Mouse (Mus musculus) CH12.LX (cell line): Measurements from ENCODE around the gene Arrdc2.

Source experiments
- BHLHE40 ChIP-seq: IDR thresholded peaks from 2 replicates; pipeline ENCODE4 v1.6.1; 2011; ENCODE audit warnings: mild to moderate bottlenecking, low read depth, low read length, improper control_type of control experiment
- CTCF ChIP-seq, 2 experiments: IDR thresholded peaks in 1 of 2; conservative IDR thresholded peaks in 1 of 2; 2 replicates each; pipeline ENCODE4 v1.5.1; 2011 to 2012; ENCODE audit warnings: low read depth in 2 of 2, low read length in 2 of 2, improper control_type of control experiment in 1 of 2, inconsistent platforms in 1 of 2, mild to moderate bottlenecking in 1 of 2, moderate library complexity in 1 of 2
- E2F4 ChIP-seq: IDR thresholded peaks from 2 replicates; pipeline ENCODE4 v1.6.1; 2011; ENCODE audit warnings: low read depth, low read length, improper control_type of control experiment; ENCODE audit not compliant: insufficient replicate concordance
- HCFC1 ChIP-seq: IDR thresholded peaks from 2 replicates; pipeline ENCODE4 v1.6.1; 2012; ENCODE audit warnings: low read depth, mild to moderate bottlenecking, inconsistent platforms, low read length, improper control_type of control experiment
- JUND ChIP-seq: conservative IDR thresholded peaks from 2 replicates; pipeline ENCODE4 v1.6.1; 2011; ENCODE audit warnings: low read depth, low read length, improper control_type of control experiment
- POLR2A ChIP-seq: IDR thresholded peaks from 2 replicates; pipeline ENCODE4 v1.6.1; 2011; ENCODE audit warnings: low read depth, mild to moderate bottlenecking, improper control_type of control experiment, low read length
- SIN3A ChIP-seq: IDR thresholded peaks from 2 replicates; pipeline ENCODE4 v1.6.1; 2012; ENCODE audit warnings: low read length, improper control_type of control experiment, inconsistent platforms
- UBTF ChIP-seq: IDR thresholded peaks from 2 replicates; pipeline ENCODE4 v1.6.1; 2012; ENCODE audit warnings: low read depth, mild to moderate bottlenecking, inconsistent platforms, low read length, improper control_type of control experiment, moderate library complexity
- USF2 ChIP-seq: conservative IDR thresholded peaks from 2 replicates; pipeline ENCODE4 v1.6.1; 2011; ENCODE audit warnings: low read depth, low read length, improper control_type of control experiment

DNA sequence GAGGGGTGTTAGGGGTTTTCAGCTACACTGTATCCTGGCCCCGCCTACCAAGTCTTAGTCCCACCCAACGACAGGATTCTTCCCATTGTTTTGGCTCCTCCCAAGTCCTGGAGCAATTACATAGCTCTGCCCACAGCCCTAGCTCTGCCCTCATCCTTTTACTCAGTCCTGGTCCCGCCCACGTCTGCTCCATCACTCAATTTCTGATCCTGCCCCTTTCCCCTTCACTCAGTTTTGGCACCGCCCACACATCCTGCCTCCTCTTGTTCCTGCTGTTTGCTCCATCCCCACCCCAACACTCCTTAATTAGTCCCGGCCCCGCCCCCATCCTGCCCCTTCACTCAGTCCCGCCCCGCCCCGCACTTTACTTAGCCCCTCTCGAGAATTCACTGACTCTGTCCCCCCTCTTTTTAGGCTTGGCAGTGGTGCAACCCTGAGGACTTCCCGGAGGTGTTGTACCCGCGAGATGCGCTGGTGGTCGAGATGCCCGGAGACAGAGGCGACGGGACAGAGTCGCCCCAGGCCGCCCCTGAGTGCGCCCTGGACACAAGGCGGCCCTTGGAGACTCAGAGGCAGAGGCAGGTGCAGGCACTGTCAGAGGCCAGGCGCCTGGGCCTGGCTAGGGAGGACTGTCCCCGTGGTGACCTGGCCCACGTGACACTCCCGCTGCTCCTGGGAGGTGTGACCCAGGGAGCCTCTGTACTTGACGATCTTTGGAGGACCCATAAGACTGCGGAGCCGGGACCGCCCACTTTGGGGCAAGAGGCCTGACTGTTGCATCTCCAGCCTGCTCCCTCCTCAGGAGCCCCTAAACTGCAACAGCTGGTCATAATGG is 19.2 kb downstream of the Arrdc2 start:
- TF ChIP-seq USF2 (no peak), E2F4 (no peak), POLR2A (no peak), CTCF (conservative IDR thresholded peaks at IDR 0.05 in 1 of 2, IDR thresholded peaks at IDR 0.05 in 1 of 2; ENCODE audit: low read depth in 2 of 2, low read length in 2 of 2) (no peak), UBTF (no peak), JUND (no peak), BHLHE40 (no peak), SIN3A (no peak), HCFC1 (no peak)
